Mouse (Mus musculus): ENCODE data around the gene Gm21319. TPM values are rescaled to one million over a fixed set of nuclear protein-coding genes. Genes with fewer than 3 reads are reported as not detected.
"Not testable (repeated sequence)": the region's sequence is repeated elsewhere in the genome, so short reads cannot be mapped to it uniquely, and the experiment has no call there.

Gm21319 gene
- polyA plus RNA-seq (2015; fragmentation: Nextera tagmentation; extraction: Ambion mirVana): not detected in 2 replicates

- ATAC-seq (ENCODE audit: borderline replicate concordance, extremely low read depth, low FRiP score, low TSS enrichment); H3K4me1 ChIP-seq; H3K36me3 ChIP-seq; H3K9ac ChIP-seq; H3K27me3 ChIP-seq; H3K4me3 ChIP-seq; H3K9me3 ChIP-seq; H3K27ac ChIP-seq; H3K4me2 ChIP-seq: not testable (repeated sequence)
- 87% methylated on average over 4 of the region's 4 CpGs for WGBS
Observed at GRCm38 (mm10) chr12:87775655-87776054, at the start of gene Gm21319. Gm21319 (minus strand) TSS chr12:87775755.

- not testable (repeated sequence) for H3K4me3 ChIP-seq; H3K27ac ChIP-seq; H3K4me2 ChIP-seq; H3K27me3 ChIP-seq; ATAC-seq (ENCODE audit: borderline replicate concordance, extremely low read depth, low FRiP score, low TSS enrichment); H3K9me3 ChIP-seq; H3K9ac ChIP-seq; H3K4me1 ChIP-seq; H3K36me3 ChIP-seq
- 80% methylated on average over 6 of the region's 6 CpGs for WGBS
Observed at GRCm38 (mm10) chr12:87816277-87816676, 40.7 kb upstream of the Gm21319 start, which contains the start of gene BB287469. BB287469 (plus strand) TSS chr12:87816577.

- H3K4me3 ChIP-seq: not testable (repeated sequence)
Observed at GRCm38 (mm10) chr12:87797971-87798370, 22.4 kb upstream of the Gm21319 start.

GRCm38 (mm10) chr12:87795212-87795611 lies 19.7 kb upstream of the Gm21319 start, which contains the start of gene Gm21936:
Gm21936 (plus strand) TSS chr12:87795512.
- not testable (repeated sequence) for H3K36me3 ChIP-seq, H3K27me3 ChIP-seq
- WGBS: 86% methylated on average over 1 of the region's 1 CpGs

More at GRCm38 (mm10) chr12:87797971-87798370, 22.4 kb upstream of the Gm21319 start:
- not testable (repeated sequence) for H3K9ac ChIP-seq; H3K4me2 ChIP-seq; H3K27ac ChIP-seq; H3K36me3 ChIP-seq; ATAC-seq (ENCODE audit: borderline replicate concordance, extremely low read depth, low FRiP score, low TSS enrichment); H3K9me3 ChIP-seq; H3K27me3 ChIP-seq; H3K4me1 ChIP-seq
- 83% methylated on average over 5 of the region's 5 CpGs for WGBS

More at GRCm38 (mm10) chr12:87795212-87795611, 19.7 kb upstream of the Gm21319 start, which contains the start of gene Gm21936:
- not testable (repeated sequence) for ATAC-seq (ENCODE audit: borderline replicate concordance, extremely low read depth, low FRiP score, low TSS enrichment); H3K4me1 ChIP-seq; H3K27ac ChIP-seq; H3K4me2 ChIP-seq; H3K9me3 ChIP-seq; H3K4me3 ChIP-seq; H3K9ac ChIP-seq

Other genes with a start within 250 kb of the Gm21319 start
- gene Oog1, start 173.1 kb downstream of the Gm21319 start, polyA plus RNA-seq (2015; fragmentation: Nextera tagmentation; extraction: Ambion mirVana): not detected in 2 replicates
- not detected in 2 replicates for gene Gm4027, start 156.9 kb downstream of the Gm21319 start, polyA plus RNA-seq (2015; fragmentation: Nextera tagmentation; extraction: Ambion mirVana)
- gene Gm16381, start 131.1 kb downstream of the Gm21319 start, polyA plus RNA-seq (2015; fragmentation: Nextera tagmentation; extraction: Ambion mirVana): not detected in 2 replicates
- not detected in 2 replicates for gene Gm21936, start 19.8 kb upstream of the Gm21319 start, polyA plus RNA-seq (2015; fragmentation: Nextera tagmentation; extraction: Ambion mirVana)
- gene BB287469, start 40.8 kb upstream of the Gm21319 start, polyA plus RNA-seq (2015; fragmentation: Nextera tagmentation; extraction: Ambion mirVana): not detected in 2 replicates
- gene Gm2001, start 66.6 kb upstream of the Gm21319 start, polyA plus RNA-seq (2015; fragmentation: Nextera tagmentation; extraction: Ambion mirVana): not detected in 2 replicates
- gene Gm2016, start 98.3 kb upstream of the Gm21319 start, polyA plus RNA-seq (2015; fragmentation: Nextera tagmentation; extraction: Ambion mirVana): not detected in 2 replicates
- gene Gm2022, start 119.6 kb upstream of the Gm21319 start, polyA plus RNA-seq (2015; fragmentation: Nextera tagmentation; extraction: Ambion mirVana): not detected in 2 replicates
- gene Gm2035, start 144.1 kb upstream of the Gm21319 start, polyA plus RNA-seq (2015; fragmentation: Nextera tagmentation; extraction: Ambion mirVana): not detected in 2 replicates
- gene Gm2042, start 178.3 kb upstream of the Gm21319 start, polyA plus RNA-seq (2015; fragmentation: Nextera tagmentation; extraction: Ambion mirVana): not detected in 2 replicates
- gene Gm2075, start 236.1 kb upstream of the Gm21319 start, polyA plus RNA-seq (2015; fragmentation: Nextera tagmentation; extraction: Ambion mirVana): not detected in 2 replicates
- gene Gm6803, start 243.0 kb upstream of the Gm21319 start, polyA plus RNA-seq (2015; fragmentation: Nextera tagmentation; extraction: Ambion mirVana): not detected in 2 replicates